ENCODE assay signal across 11 mouse cellular contexts in genomic region chr15:82292851-82293250, GRCm38 (mm10). TPM values are rescaled to one million over a fixed set of nuclear protein-coding genes. Genes with fewer than 3 reads are reported as not detected.
DNase-seq lines count a peak whose midpoint lies in the region; ATAC-seq and TF ChIP-seq lines count a peak whose summit lies in the region.
"Had no signal": no experiment of that assay in that cellular context is flagged by ENCODE, and none has a peak within 500 bp of the region (broad histone marks: within the 10 kb centered on the region; RNA-seq: fewer than 3 reads in every experiment).

No protein-coding gene starts in this region.

- no peak for TF ChIP-seq POLR2A in thymus, adult 2 months (IDR thresholded peaks at IDR 0.05; ENCODE audit: control insufficient read depth, extremely low read depth, insufficient read depth, low read length, poor library complexity)

- TF ChIP-seq CTCF in thymus, adult 2 months (IDR thresholded peaks at IDR 0.05; ENCODE audit: borderline replicate concordance, control insufficient read depth, extremely low read depth, insufficient read depth, low read length, poor library complexity), result no peak

- WGBS in kidney, embryonic 16.5 days, result 19% methylated on average over 5 of the region's 5 CpGs
- WGBS in forebrain, embryonic 11.5 days, result 37% methylated on average over 5 of the region's 5 CpGs
- 11% methylated on average over 5 of the region's 5 CpGs for WGBS in hindbrain, embryonic 15.5 days
- 9% methylated on average over 5 of the region's 5 CpGs for WGBS in midbrain, embryonic 16.5 days
- 43% methylated on average over 5 of the region's 5 CpGs for WGBS in thymus, adult 2 months

- DNase-seq in kidney, postnatal 25 days, result no peak
- DNase-seq in forebrain, embryonic 11.5 days (ENCODE audit: low spot score), result no peak
- no peak for DNase-seq in thymus, adult 2 months
- no peak for DNase-seq in urinary bladder, postnatal 10 days (ENCODE audit: low spot score)

- no peaks in the 10 kb centered on the region for H3K27me3 ChIP-seq in kidney, embryonic 16.5 days (ENCODE audit: insufficient read depth, low read length)
- no peaks in the 10 kb centered on the region for H3K27me3 ChIP-seq in forebrain, embryonic 11.5 days (ENCODE audit: control insufficient read depth, insufficient read depth, low read length)
- H3K27me3 ChIP-seq in hindbrain, embryonic 15.5 days, result no peaks in the 10 kb centered on the region
- no peaks in the 10 kb centered on the region for H3K27me3 ChIP-seq in midbrain, embryonic 16.5 days (ENCODE audit: control insufficient read depth, insufficient read depth, low read depth, low read length)
- H3K27me3 ChIP-seq in thymus, adult 2 months (ENCODE audit: control insufficient read depth, insufficient read depth, low read length), result no peaks in the 10 kb centered on the region; the same call in 1 of the 2 replicates

- H3K4me2 ChIP-seq in kidney, embryonic 16.5 days (replicated peaks; ENCODE audit: low read depth, low read length), result peak overlapping the region; percentile 38
- peak overlapping the region; percentile 32; the same call in 1 of the 2 replicates for H3K4me2 ChIP-seq in forebrain, embryonic 11.5 days (ENCODE audit: low read depth, low read length, severe bottlenecking)
- peak overlapping the region; percentile 28 for H3K4me2 ChIP-seq in hindbrain, embryonic 15.5 days
- H3K4me2 ChIP-seq in midbrain, embryonic 16.5 days (ENCODE audit: low read length), result no peak overlapping the region

- H3K4me1 ChIP-seq in kidney, embryonic 16.5 days (ENCODE audit: insufficient read depth, low read length), result peaks cover 17% of the 10 kb centered on the region
- peaks cover 8% of the 10 kb centered on the region for H3K4me1 ChIP-seq in forebrain, embryonic 11.5 days (replicated peaks; ENCODE audit: control insufficient read depth, insufficient read depth, low read length)
- peaks cover 26% of the 10 kb centered on the region for H3K4me1 ChIP-seq in hindbrain, embryonic 15.5 days (replicated peaks)
- peaks cover 10% of the 10 kb centered on the region for H3K4me1 ChIP-seq in midbrain, embryonic 16.5 days (ENCODE audit: control insufficient read depth, insufficient read depth, low read length)
- H3K4me1 ChIP-seq in thymus, adult 2 months (replicated peaks; ENCODE audit: control insufficient read depth, insufficient read depth, low read length), result 0 out of 2 replicates have a peak, but pooled peaks cover 2% of the 10 kb centered on the region

- H3K9me3 ChIP-seq in kidney, embryonic 16.5 days (ENCODE audit: low read length), result no peaks in the 10 kb centered on the region
- no peaks in the 10 kb centered on the region for H3K9me3 ChIP-seq in forebrain, embryonic 11.5 days (ENCODE audit: control insufficient read depth, low read length)
- H3K9me3 ChIP-seq in hindbrain, embryonic 15.5 days, result no peaks in the 10 kb centered on the region
- no peaks in the 10 kb centered on the region for H3K9me3 ChIP-seq in midbrain, embryonic 16.5 days (replicated peaks; ENCODE audit: control insufficient read depth, low read length, poor library complexity, severe bottlenecking)

- H3K36me3 ChIP-seq in kidney, embryonic 16.5 days (ENCODE audit: insufficient read depth, low read length), result no peaks in the 10 kb centered on the region
- H3K36me3 ChIP-seq in forebrain, embryonic 11.5 days (ENCODE audit: control insufficient read depth, insufficient read depth, low read length), result peaks cover 14% of the 10 kb centered on the region; the same call in 1 of the 2 replicates
- peaks cover 45% of the 10 kb centered on the region for H3K36me3 ChIP-seq in hindbrain, embryonic 15.5 days
- peaks cover 28% of the 10 kb centered on the region for H3K36me3 ChIP-seq in midbrain, embryonic 16.5 days (ENCODE audit: control insufficient read depth, insufficient read depth, low read length)
- H3K36me3 ChIP-seq in thymus, adult 2 months (ENCODE audit: control insufficient read depth, insufficient read depth, low read length), result no peaks in the 10 kb centered on the region

- ATAC-seq in kidney, embryonic 16.5 days (ENCODE audit: low FRiP score, low TSS enrichment), result peak; percentile 25
- peak; percentile 57; the same call in 1 of the 2 replicates for ATAC-seq in forebrain, embryonic 11.5 days (replicated peaks; ENCODE audit: low FRiP score)
- no peak; the same call in 1 of the 2 replicates for ATAC-seq in hindbrain, embryonic 15.5 days (ENCODE audit: low FRiP score, low read depth)
- peak; percentile 36 for ATAC-seq in midbrain, embryonic 16.5 days
- no peak for ATAC-seq in activated CD4-positive, CD25-positive, alpha-beta regulatory T cell, adult 4 months

- H3K9ac ChIP-seq in kidney, embryonic 16.5 days (replicated peaks; ENCODE audit: low read length), result no peak overlapping the region
- no peak overlapping the region for H3K9ac ChIP-seq in forebrain, embryonic 11.5 days (ENCODE audit: low read length)
- no peak overlapping the region for H3K9ac ChIP-seq in hindbrain, embryonic 15.5 days
- no peak overlapping the region for H3K9ac ChIP-seq in midbrain, embryonic 16.5 days (ENCODE audit: low read depth, low read length)

- no peak overlapping the region for H3K4me3 ChIP-seq in kidney, embryonic 16.5 days (ENCODE audit: low read length)
- H3K4me3 ChIP-seq in forebrain, embryonic 11.5 days (ENCODE audit: low read depth, low read length), result no peak overlapping the region
- no peak overlapping the region for H3K4me3 ChIP-seq in hindbrain, embryonic 15.5 days
- H3K4me3 ChIP-seq in midbrain, embryonic 16.5 days (ENCODE audit: low read depth, low read length), result no peak overlapping the region
- H3K4me3 ChIP-seq in thymus, adult 2 months (ENCODE audit: control insufficient read depth, insufficient read depth, low read length), result no peak overlapping the region
- H3K4me3 ChIP-seq: myocyte had no signal

- H3K27ac ChIP-seq in kidney, embryonic 16.5 days (ENCODE audit: low read length), result no peak overlapping the region
- H3K27ac ChIP-seq in forebrain, embryonic 11.5 days (ENCODE audit: low read depth, low read length), result no peak overlapping the region
- H3K27ac ChIP-seq in hindbrain, embryonic 15.5 days (replicated peaks), result peak overlapping the region; percentile 65
- H3K27ac ChIP-seq in midbrain, embryonic 16.5 days (ENCODE audit: low read length), result peak overlapping the region; percentile 39; the same call in 1 of the 2 replicates
- no peak overlapping the region for H3K27ac ChIP-seq in thymus, adult 2 months (ENCODE audit: control insufficient read depth, insufficient read depth, low read length)

RNA-seq across cellular contexts. Expression of gene Wbp2nl, which starts 5.9 kb away (rescaled TPM):
- polyA plus RNA-seq in kidney, embryonic 16.5 days (2015; fragmentation: Nextera tagmentation; extraction: Ambion mirVana), result 0.41 and 0.61 TPM in 2 replicates
- polyA plus RNA-seq in forebrain, embryonic 11.5 days (2014; fragmentation: Nextera tagmentation; extraction: Ambion mirVana), result 0.19 TPM in 1 of 2 replicates, not detected in the other
- polyA plus RNA-seq in hindbrain, embryonic 15.5 days (2015; fragmentation: Nextera tagmentation; extraction: Ambion mirVana), result 0.10 and 0.29 TPM in 2 replicates
- polyA plus RNA-seq in midbrain, embryonic 16.5 days (2015; fragmentation: Nextera tagmentation; extraction: Ambion mirVana), result 0.25 TPM in 1 of 2 replicates, not detected in the other
- polyA plus RNA-seq in activated CD4-positive, CD25-positive, alpha-beta regulatory T cell, adult 4 months (2017; shearing (Covaris generic)), result not detected
- 0.11 and 0.14 TPM in 2 replicates for polyA plus RNA-seq in thymus, adult 2 months (2012; rRNA removed)
- polyA plus RNA-seq: liver, embryonic 16.5 days; myocyte; small intestine, adult 2 months had no signal

RNA-seq across cellular contexts. Expression of gene Sept3, which starts 18.2 kb away (rescaled TPM):
- 8.6 and 11.3 TPM in 2 replicates for polyA plus RNA-seq in kidney, embryonic 16.5 days (2015; fragmentation: Nextera tagmentation; extraction: Ambion mirVana)
- polyA plus RNA-seq in forebrain, embryonic 11.5 days (2014; fragmentation: Nextera tagmentation; extraction: Ambion mirVana), result 157 and 162 TPM in 2 replicates
- 374 and 408 TPM in 2 replicates for polyA plus RNA-seq in hindbrain, embryonic 15.5 days (2015; fragmentation: Nextera tagmentation; extraction: Ambion mirVana)
- polyA plus RNA-seq in midbrain, embryonic 16.5 days (2015; fragmentation: Nextera tagmentation; extraction: Ambion mirVana), result 406 and 437 TPM in 2 replicates
- not detected for polyA plus RNA-seq in activated CD4-positive, CD25-positive, alpha-beta regulatory T cell, adult 4 months (2017; shearing (Covaris generic))
- 3.4 and 4.6 TPM in 2 replicates for polyA plus RNA-seq in thymus, adult 2 months (2012; rRNA removed)

RNA-seq across cellular contexts. Expression of gene 1500009C09Rik, which starts 40.7 kb away (rescaled TPM):
- polyA plus RNA-seq in kidney, embryonic 16.5 days (2015; fragmentation: Nextera tagmentation; extraction: Ambion mirVana), result not detected in 2 replicates
- 2.2 and 2.4 TPM in 2 replicates for polyA plus RNA-seq in forebrain, embryonic 11.5 days (2014; fragmentation: Nextera tagmentation; extraction: Ambion mirVana)
- 15.9 and 16.6 TPM in 2 replicates for polyA plus RNA-seq in hindbrain, embryonic 15.5 days (2015; fragmentation: Nextera tagmentation; extraction: Ambion mirVana)
- polyA plus RNA-seq in midbrain, embryonic 16.5 days (2015; fragmentation: Nextera tagmentation; extraction: Ambion mirVana), result 21.0 and 21.7 TPM in 2 replicates
- not detected for polyA plus RNA-seq in activated CD4-positive, CD25-positive, alpha-beta regulatory T cell, adult 4 months (2017; shearing (Covaris generic))
- polyA plus RNA-seq in thymus, adult 2 months (2012; rRNA removed), result 0.08 and 0.24 TPM in 2 replicates
- polyA plus RNA-seq: liver, embryonic 16.5 days; myocyte had no signal

RNA-seq across cellular contexts. Expression of gene Naga, which starts 45.9 kb away (rescaled TPM):
- polyA plus RNA-seq in kidney, embryonic 16.5 days (2015; fragmentation: Nextera tagmentation; extraction: Ambion mirVana), result 81.9 and 87.4 TPM in 2 replicates
- 23.5 and 24.9 TPM in 2 replicates for polyA plus RNA-seq in forebrain, embryonic 11.5 days (2014; fragmentation: Nextera tagmentation; extraction: Ambion mirVana)
- polyA plus RNA-seq in hindbrain, embryonic 15.5 days (2015; fragmentation: Nextera tagmentation; extraction: Ambion mirVana), result 27.9 and 29.5 TPM in 2 replicates
- polyA plus RNA-seq in midbrain, embryonic 16.5 days (2015; fragmentation: Nextera tagmentation; extraction: Ambion mirVana), result 23.8 and 28.0 TPM in 2 replicates
- polyA plus RNA-seq in activated CD4-positive, CD25-positive, alpha-beta regulatory T cell, adult 4 months (2017; shearing (Covaris generic)), result 10 to 100 TPM; 44.2 to 63.7 TPM
- 118 and 150 TPM in 2 replicates for polyA plus RNA-seq in thymus, adult 2 months (2012; rRNA removed)

RNA-seq across cellular contexts. Expression of gene Pheta2, which starts 45.9 kb away (rescaled TPM):
- polyA plus RNA-seq in kidney, embryonic 16.5 days (2015; fragmentation: Nextera tagmentation; extraction: Ambion mirVana), result 10.4 and 12.5 TPM in 2 replicates
- polyA plus RNA-seq in forebrain, embryonic 11.5 days (2014; fragmentation: Nextera tagmentation; extraction: Ambion mirVana), result 5.0 and 5.4 TPM in 2 replicates
- polyA plus RNA-seq in hindbrain, embryonic 15.5 days (2015; fragmentation: Nextera tagmentation; extraction: Ambion mirVana), result 1.9 and 2.0 TPM in 2 replicates
- polyA plus RNA-seq in midbrain, embryonic 16.5 days (2015; fragmentation: Nextera tagmentation; extraction: Ambion mirVana), result 1.1 and 1.5 TPM in 2 replicates
- 1 to 10 TPM; 5.3 to 5.8 TPM for polyA plus RNA-seq in activated CD4-positive, CD25-positive, alpha-beta regulatory T cell, adult 4 months (2017; shearing (Covaris generic))
- 1.7 and 2.3 TPM in 2 replicates for polyA plus RNA-seq in thymus, adult 2 months (2012; rRNA removed)

Comparison
In these comparisons a context has a peak if more than half of its experiments do, and no peak if none do; other contexts are left out.
1. ATAC-seq: peak in kidney, embryonic 16.5 days (single experiment), forebrain, embryonic 11.5 days (single experiment) and midbrain, embryonic 16.5 days (single experiment); none in hindbrain, embryonic 15.5 days (single experiment) and activated CD4-positive, CD25-positive, alpha-beta regulatory T cell, adult 4 months (single experiment).
2. H3K27ac ChIP-seq: peak in hindbrain, embryonic 15.5 days (single experiment) and midbrain, embryonic 16.5 days (single experiment); none in kidney, embryonic 16.5 days (single experiment), forebrain, embryonic 11.5 days (single experiment) and thymus, adult 2 months (single experiment).
3. RNA of gene Sept3, which starts 18.2 kb away (polyA plus RNA-seq): 374 to 408 TPM in hindbrain, embryonic 15.5 days, 406 to 437 TPM in midbrain, embryonic 16.5 days and 157 to 162 TPM in forebrain, embryonic 11.5 days; 8.6 to 11.3 TPM in kidney, embryonic 16.5 days, 3.4 to 4.6 TPM in thymus, adult 2 months and not detected in activated CD4-positive, CD25-positive, alpha-beta regulatory T cell, adult 4 months; every median in the first group is over 10 times any median in the second.